ENCODE assay signal across 8 mouse cellular contexts in the genomic region with DNA sequence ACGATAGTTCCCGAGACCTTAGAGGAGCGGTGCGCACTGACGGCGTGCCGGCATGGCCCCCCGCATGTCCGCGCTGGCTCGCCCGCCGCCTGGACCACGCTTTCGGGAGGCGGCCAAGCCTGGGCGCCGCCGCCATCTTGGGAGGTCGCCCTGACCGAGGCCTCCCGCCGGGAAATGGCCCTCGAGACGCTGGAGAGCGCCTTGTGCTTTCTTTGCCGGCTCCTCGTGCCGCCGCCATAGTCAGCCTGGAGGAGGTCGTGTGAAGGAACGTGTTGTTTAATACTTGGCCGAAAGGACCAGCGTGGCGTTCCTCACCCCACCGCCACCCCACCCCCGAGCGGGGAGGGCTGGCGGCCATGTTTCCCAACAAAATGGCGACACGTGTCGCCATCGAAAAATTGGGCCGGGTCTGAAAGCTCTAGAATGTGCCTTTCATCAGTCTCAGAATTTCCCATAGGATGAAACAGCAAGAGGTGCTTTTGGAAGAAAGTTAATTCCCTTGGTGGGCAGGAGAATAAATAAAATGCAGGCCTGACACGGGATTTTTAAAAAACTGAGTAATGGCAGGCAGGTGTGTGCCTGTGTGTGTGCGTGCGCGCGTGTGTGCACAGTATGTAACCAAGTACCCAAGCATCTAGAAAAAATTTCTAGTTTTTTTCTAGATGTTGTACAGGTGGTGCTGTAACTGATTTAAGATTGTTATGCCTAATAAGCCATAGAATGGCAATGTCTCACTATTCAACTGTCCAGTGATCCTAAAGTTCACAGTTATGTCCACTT. TPM values are rescaled to one million over a fixed set of nuclear protein-coding genes. Genes with fewer than 3 reads are reported as not detected.
DNase-seq lines count a peak whose midpoint lies in the region; ATAC-seq and TF ChIP-seq lines count a peak whose summit lies in the region.

No protein-coding gene starts in this region.

- H3K9me3 ChIP-seq in forebrain, embryonic 16.5 days (ENCODE audit: control insufficient read depth, low read length) = no peaks in the 10 kb centered on the region
- H3K9me3 ChIP-seq in liver, embryonic 15.5 days (replicated peaks) = no peaks in the 10 kb centered on the region

- peak overlapping the region; percentile 73 for H3K4me2 ChIP-seq in forebrain, embryonic 16.5 days (ENCODE audit: low read length)
- peak overlapping the region; percentile 93 for H3K4me2 ChIP-seq in liver, embryonic 15.5 days

- TF ChIP-seq POLR2A in kidney, adult 2 months (IDR thresholded peaks at IDR 0.05; ENCODE audit: low read depth, low read length) = peak; percentile 52
- peak; percentile 15 for TF ChIP-seq POLR2A in brain, embryonic 14.5 days (IDR thresholded peaks at IDR 0.05; ENCODE audit: borderline replicate concordance, extremely low read depth, insufficient read depth, insufficient read length, poor library complexity, severe bottlenecking)
- TF ChIP-seq POLR2A in thymus, adult 2 months (IDR thresholded peaks at IDR 0.05; ENCODE audit: control insufficient read depth, extremely low read depth, insufficient read depth, low read length, poor library complexity) = peak; percentile 54; the same call in 1 of the 2 replicates

- H3K4me1 ChIP-seq in kidney, adult 2 months (ENCODE audit: control insufficient read depth, insufficient read depth, low read length) = peaks cover 12% of the 10 kb centered on the region
- peaks cover 27% of the 10 kb centered on the region for H3K4me1 ChIP-seq in forebrain, embryonic 16.5 days (replicated peaks; ENCODE audit: control insufficient read depth, insufficient read depth, low read length)
- peaks cover 34% of the 10 kb centered on the region for H3K4me1 ChIP-seq in liver, embryonic 15.5 days (replicated peaks)
- H3K4me1 ChIP-seq in thymus, adult 2 months (replicated peaks; ENCODE audit: control insufficient read depth, insufficient read depth, low read length) = peaks cover 14% of the 10 kb centered on the region

- H3K4me3 ChIP-seq in kidney, adult 2 months (ENCODE audit: insufficient read depth, low read depth, low read length) = peak overlapping the region; percentile 83
- peak overlapping the region; percentile 99 for H3K4me3 ChIP-seq in forebrain, embryonic 16.5 days (replicated peaks; ENCODE audit: low read length)
- peak overlapping the region; percentile 93 for H3K4me3 ChIP-seq in liver, embryonic 15.5 days (replicated peaks)
- H3K4me3 ChIP-seq in thymus, adult 2 months (ENCODE audit: control insufficient read depth, insufficient read depth, low read length) = peak overlapping the region; percentile 99

- H3K36me3 ChIP-seq in kidney, adult 2 months (ENCODE audit: control insufficient read depth, insufficient read depth, low read length) = peaks cover 2% of the 10 kb centered on the region; the same call in 1 of the 2 replicates
- H3K36me3 ChIP-seq in forebrain, embryonic 16.5 days (ENCODE audit: control insufficient read depth, insufficient read depth) = peaks cover 2% of the 10 kb centered on the region; the same call in 1 of the 2 replicates
- peaks cover 50% of the 10 kb centered on the region for H3K36me3 ChIP-seq in liver, embryonic 15.5 days (replicated peaks)
- peaks cover 11% of the 10 kb centered on the region for H3K36me3 ChIP-seq in thymus, adult 2 months (ENCODE audit: control insufficient read depth, insufficient read depth, low read length)

- peak; percentile 86 for DNase-seq in kidney, adult 2 months
- no peak for DNase-seq in kidney, adult 9 months
- no peak for DNase-seq in brain, embryonic 14.5 days (ENCODE audit: low read depth)
- DNase-seq in induced T-regulatory cell, adult 2 months (ENCODE audit: low read depth) = peak; percentile 91
- DNase-seq in natural killer cell, adult 2 months (ENCODE audit: low spot score in 2 of 2) = peak; percentile 83 to 85
- peak; percentile 81 for DNase-seq in thymus, adult 2 months

- H3K27ac ChIP-seq in kidney, adult 2 months (ENCODE audit: insufficient read depth, low read depth, low read length) = peak overlapping the region; percentile 100
- H3K27ac ChIP-seq in forebrain, embryonic 16.5 days (ENCODE audit: low read length) = peak overlapping the region; percentile 100
- peak overlapping the region; percentile 99 for H3K27ac ChIP-seq in liver, embryonic 15.5 days (replicated peaks)
- H3K27ac ChIP-seq in thymus, adult 2 months (ENCODE audit: control insufficient read depth, insufficient read depth, low read length) = peak overlapping the region; percentile 90

- H3K9ac ChIP-seq in forebrain, embryonic 16.5 days (replicated peaks; ENCODE audit: low read depth, low read length) = peak overlapping the region; percentile 98
- H3K9ac ChIP-seq in liver, embryonic 15.5 days = peak overlapping the region; percentile 95

- peak; percentile 64 for ATAC-seq in forebrain, embryonic 16.5 days
- peak; percentile 38 for ATAC-seq in liver, embryonic 15.5 days (ENCODE audit: insufficient read depth)

- TF ChIP-seq CTCF in kidney, adult 2 months (conservative IDR thresholded peaks at IDR 0.05; ENCODE audit: insufficient read depth, insufficient read length, low read depth, low read length) = no peak
- no peak for TF ChIP-seq CTCF in brain, embryonic 14.5 days (IDR thresholded peaks at IDR 0.05; ENCODE audit: borderline replicate concordance, extremely low read depth, insufficient read depth, insufficient read length)
- TF ChIP-seq CTCF in thymus, adult 2 months (IDR thresholded peaks at IDR 0.05; ENCODE audit: borderline replicate concordance, control insufficient read depth, extremely low read depth, insufficient read depth, low read length, poor library complexity) = no peak

- 5% methylated on average over 49 of the region's 49 CpGs for WGBS in kidney, adult 2 months
- 4% methylated on average over 49 of the region's 49 CpGs for WGBS in forebrain, embryonic 16.5 days
- 4% methylated on average over 49 of the region's 49 CpGs for WGBS in liver, embryonic 15.5 days (ENCODE audit: insufficient replicate concordance)
- WGBS in thymus, adult 2 months = 4% methylated on average over 49 of the region's 49 CpGs

- no peaks in the 10 kb centered on the region for H3K27me3 ChIP-seq in kidney, adult 2 months (replicated peaks; ENCODE audit: control insufficient read depth, insufficient read depth, low read length)
- H3K27me3 ChIP-seq in forebrain, embryonic 16.5 days (replicated peaks; ENCODE audit: control insufficient read depth, insufficient read depth, low read length) = no peaks in the 10 kb centered on the region
- no peaks in the 10 kb centered on the region for H3K27me3 ChIP-seq in liver, embryonic 15.5 days
- H3K27me3 ChIP-seq in thymus, adult 2 months (ENCODE audit: control insufficient read depth, insufficient read depth, low read length) = no peaks in the 10 kb centered on the region

RNA-seq across cellular contexts. Expression of gene Pcbp1, which starts 1.0 kb away (rescaled TPM):
- polyA plus RNA-seq in kidney, adult 2 months (2012; rRNA removed) = 165 and 166 TPM in 2 replicates
- polyA plus RNA-seq in brain, embryonic 14.5 days (2012; rRNA removed) = 240 and 297 TPM in 2 replicates
- polyA plus RNA-seq in forebrain, embryonic 16.5 days (2015; fragmentation: Nextera tagmentation; extraction: Ambion mirVana) = 256 and 326 TPM in 2 replicates
- 253 and 255 TPM in 2 replicates for polyA plus RNA-seq in liver, embryonic 15.5 days (2015; fragmentation: Nextera tagmentation; extraction: Ambion mirVana)
- 291 and 363 TPM in 2 replicates for polyA plus RNA-seq in thymus, adult 2 months (2012; rRNA removed)

Comparison
In these comparisons a context has a peak if more than half of its experiments do, and no peak if none do; other contexts are left out.
1. DNase-seq: peak in kidney, adult 2 months (single experiment), induced T-regulatory cell, adult 2 months (single experiment), natural killer cell, adult 2 months (2 of 2) and thymus, adult 2 months (single experiment); none in kidney, adult 9 months (single experiment) and brain, embryonic 14.5 days (single experiment).
2. Peak in every context shown above with its lines, with median percentiles within 50 percentile points of each other: H3K27ac ChIP-seq, H3K4me3 ChIP-seq and POLR2A ChIP-seq.